Mouse (Mus musculus) mouse trophoblast stem cell (cell line): ENCODE data around the gene Gabpb2.
"Not testable (repeated sequence)": the region's sequence is repeated elsewhere in the genome, so short reads cannot be mapped to it uniquely, and the experiment has no call there.

ENCODE experiments used
- in situ Hi-C, 2 experiments: fragments of 300-500 bp; cut with MseI, MboI; formaldehyde crosslinking; loops; 2 replicates in 1 of 2; 3 replicates in 1 of 2; pipeline ENCODE4 v1.15.1; 2025

Gabpb2 gene

DNA sequence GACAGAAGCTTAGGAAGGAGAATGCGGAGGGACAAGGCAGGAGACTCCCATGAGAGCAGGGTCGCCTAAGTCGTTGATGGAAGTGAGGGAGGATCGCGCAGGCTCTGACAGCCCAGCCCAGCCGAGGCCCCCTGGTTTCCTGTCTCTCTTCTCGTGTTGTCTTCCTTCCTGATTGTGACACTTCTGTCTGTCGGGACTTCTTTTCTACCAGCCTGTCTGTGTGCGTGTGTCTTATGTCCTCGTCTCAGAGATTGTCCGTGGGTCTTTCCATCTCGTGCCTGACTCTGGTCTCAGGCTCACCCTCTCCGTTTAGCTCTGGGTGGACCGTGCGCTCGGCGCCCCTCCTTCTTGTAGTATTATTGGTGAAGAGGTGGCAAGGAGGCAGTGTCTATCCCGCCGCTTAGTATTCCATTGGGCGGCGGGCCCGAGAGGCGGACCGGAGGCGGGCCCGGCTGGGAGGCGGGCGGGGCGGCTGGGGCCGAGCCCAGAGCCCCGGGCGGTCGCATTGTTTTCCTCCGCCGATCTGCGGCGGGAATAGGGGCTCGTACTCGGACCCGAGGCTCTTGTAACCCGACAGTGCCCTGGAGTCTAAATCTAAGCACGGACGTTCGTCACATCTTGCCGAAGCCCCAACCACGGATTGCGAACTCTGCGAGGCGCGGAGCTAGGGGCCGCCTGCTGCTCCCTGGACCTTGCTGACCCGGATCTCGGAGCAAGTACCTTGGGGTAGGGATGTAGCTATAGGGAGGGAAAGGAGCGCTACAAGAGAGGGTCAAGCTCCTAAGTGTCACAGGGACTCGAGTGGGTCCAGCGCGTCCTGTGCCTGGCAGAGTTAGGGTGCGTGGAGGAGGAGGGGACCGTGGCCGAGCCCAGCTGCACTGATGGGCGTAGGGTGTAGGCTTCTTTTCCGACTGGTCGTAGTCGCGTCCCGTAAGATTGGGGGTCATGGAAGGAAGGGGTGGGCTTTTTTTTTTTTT is 57.4 kb downstream of the Gabpb2 start, which contains the start of gene Sema6c:
Gene Sema6c (plus strand): TSS at position 471 of the 977 bp plus-strand sequence.
- in situ Hi-C loops: no loop called here

DNA sequence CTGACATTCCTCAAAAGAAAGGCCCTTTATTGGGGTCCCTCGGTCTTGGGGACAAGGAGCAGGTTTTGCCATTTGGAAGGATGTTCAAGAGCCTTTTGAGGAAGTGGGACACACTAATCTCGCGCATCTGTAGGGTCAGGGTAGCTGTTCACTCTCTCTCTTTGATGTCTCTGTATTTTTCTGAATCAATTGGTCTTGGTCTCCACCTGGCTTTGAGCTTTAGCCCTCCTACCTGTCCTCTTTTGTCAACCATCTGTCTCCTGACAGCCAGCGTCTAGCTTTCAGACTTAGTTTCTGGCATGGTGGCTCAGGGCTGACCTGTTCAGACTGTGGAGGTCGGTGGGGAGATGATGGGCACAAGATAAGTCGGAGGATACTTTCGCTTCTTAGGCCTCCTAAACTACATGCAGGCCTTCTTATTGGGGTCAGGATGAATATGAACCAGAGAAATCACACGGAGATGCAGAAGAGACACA is 58.2 kb downstream of the Gabpb2 start:
- in situ Hi-C loops: no loop called here

- in situ Hi-C loops: no loop called here
Measured at GRCm38 (mm10) chr3:95153874-95154273, 63.8 kb downstream of the Gabpb2 start.

DNA sequence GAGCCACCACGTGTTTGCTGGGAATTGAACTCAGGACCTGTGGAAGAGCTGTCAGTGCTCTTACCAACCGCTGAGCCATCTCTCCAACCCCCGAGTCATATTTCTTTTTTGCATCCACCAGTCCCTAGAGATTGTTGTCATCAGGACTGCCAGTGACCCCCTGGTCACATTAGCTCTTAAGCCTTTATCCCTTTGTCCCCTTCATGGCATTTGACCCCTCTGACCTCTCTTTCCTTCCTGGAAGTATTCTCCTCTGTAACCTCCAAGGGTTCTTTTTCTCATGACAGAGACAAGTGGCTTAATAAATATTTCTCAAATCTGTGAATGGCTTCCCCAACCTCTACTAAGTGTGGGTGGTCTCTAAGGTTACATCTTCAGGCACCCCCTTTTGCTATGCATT is 69.8 kb downstream of the Gabpb2 start:
- in situ Hi-C loops: no loop called here

DNA sequence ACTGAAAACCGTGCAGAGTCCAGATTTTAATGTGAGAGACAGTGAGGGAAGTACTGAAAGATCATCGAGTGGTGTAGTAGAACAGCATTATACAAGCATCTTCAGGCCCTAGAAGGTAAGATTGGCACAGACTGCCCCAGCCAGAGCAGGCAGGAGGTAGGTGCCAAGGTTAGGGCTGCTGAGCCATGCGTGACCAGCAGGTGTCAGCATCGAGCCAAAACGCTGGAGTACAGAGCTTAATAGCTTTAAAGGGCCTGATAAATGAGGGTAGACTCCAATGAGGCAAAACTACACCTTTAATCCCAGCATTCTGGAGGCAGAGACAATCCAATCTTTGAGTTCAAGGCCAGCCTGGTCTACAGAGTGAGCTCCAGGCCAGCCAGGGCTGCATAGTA is 75.1 kb downstream of the Gabpb2 start:
- in situ Hi-C loops: no loop called here

DNA sequence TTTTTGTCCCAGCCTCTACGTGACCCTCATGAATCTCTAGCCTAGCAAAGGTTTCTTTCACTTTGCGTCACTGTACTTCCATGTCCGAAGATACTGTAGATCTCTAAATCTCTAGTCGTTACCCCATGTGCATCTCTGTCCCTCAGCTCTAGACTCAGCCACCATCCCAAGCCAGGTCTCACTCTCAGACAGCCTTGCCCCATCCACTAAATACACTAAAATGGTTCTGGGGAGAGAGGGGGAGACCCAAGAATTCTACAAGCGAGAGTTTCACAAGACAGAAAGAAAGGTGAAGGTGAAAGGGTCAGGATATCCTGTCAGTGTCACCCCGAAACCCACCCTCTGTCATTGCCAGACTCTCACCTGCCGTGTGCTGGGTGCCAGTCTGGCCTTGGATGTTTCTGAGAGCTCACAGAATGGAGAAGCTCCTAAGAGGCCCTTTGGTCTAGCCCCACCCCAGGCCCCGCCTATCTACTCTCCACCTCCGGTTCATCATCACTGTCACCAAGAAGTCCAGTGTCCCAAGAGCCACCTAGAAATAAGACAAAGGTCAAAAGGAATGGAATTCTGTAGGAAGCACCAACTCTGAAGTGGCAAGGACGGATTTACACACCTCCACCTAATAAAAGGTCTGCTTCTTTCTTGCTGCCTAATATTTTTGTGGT is 75.6 kb downstream of the Gabpb2 start, which contains the start of gene Tnfaip8l2:
Gene Tnfaip8l2 (minus strand): TSS at position 409 of the 665 bp plus-strand sequence.
- in situ Hi-C loops: no loop called here

DNA sequence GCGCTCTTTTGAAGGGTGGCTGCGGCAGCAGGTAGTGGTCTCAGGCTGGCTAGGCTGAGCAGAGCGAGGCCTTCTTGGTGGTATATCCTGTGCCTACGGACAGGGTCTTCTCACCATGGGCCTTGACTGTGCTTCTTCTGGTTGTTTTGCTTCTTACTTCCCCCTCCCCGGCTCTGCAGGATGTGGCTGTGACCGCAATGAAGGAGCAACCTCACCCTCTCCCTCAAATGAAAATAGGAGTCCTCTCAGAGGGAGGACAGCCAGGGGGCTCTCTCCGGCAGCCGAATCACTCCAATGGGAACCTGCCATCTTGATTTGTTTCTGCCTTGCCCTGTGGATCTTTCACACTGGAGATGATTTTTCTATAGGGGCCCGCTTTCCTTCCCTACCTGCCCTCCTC is 76.2 kb downstream of the Gabpb2 start:
- in situ Hi-C loops: no loop called here

DNA sequence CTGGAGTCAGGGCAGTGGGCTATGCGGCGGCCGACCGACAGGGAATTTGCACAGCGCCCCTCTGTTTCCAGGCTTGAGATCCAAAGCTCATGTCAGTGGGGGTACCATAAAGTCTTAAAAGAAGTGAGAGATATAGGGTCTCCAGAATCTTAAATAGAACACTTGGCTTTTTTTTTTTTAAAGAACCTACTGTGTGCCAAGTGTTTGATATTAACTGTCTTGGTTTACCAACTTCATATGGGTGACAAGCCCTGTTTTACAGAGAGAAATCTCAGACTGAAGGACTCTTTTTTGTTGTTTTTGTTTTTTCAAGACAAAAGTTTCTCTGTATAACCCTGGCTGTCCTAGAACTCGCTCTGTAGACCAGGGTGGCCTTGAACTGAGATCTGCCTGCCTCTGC is 76.9 kb downstream of the Gabpb2 start:
- in situ Hi-C loops: no loop called here

DNA sequence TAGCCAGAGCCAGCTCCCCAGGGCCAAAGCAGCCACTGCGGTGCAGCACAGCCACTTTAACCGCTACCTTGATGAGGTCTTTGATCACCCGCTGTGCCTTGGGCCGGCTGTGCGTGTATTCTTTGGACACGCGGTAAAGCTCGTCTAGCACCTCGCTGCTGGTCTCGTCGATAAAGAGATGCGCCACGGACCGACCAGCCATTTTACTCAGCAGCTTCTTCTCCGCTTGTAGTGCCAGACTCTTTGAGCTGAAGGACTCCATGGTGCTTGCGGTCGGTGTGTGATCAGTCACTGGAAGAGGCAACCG is 77.5 kb downstream of the Gabpb2 start:
- in situ Hi-C loops: no loop called here

GRCm38 (mm10) chr3:95139586-95140288 is 78.0 kb downstream of the Gabpb2 start:
- in situ Hi-C loops: no loop called here

GRCm38 (mm10) chr3:95136336-95136735 is 81.4 kb downstream of the Gabpb2 start:
- in situ Hi-C loops: no loop called here

- in situ Hi-C loops: no loop called here
Measured at GRCm38 (mm10) chr3:95135433-95136052, 82.2 kb downstream of the Gabpb2 start.

- in situ Hi-C loops: no loop called here
Measured at GRCm38 (mm10) chr3:95135023-95135422, 82.7 kb downstream of the Gabpb2 start.

- in situ Hi-C loops: not testable (repeated sequence)
Measured at GRCm38 (mm10) chr3:95134133-95134532, 83.6 kb downstream of the Gabpb2 start.

DNA sequence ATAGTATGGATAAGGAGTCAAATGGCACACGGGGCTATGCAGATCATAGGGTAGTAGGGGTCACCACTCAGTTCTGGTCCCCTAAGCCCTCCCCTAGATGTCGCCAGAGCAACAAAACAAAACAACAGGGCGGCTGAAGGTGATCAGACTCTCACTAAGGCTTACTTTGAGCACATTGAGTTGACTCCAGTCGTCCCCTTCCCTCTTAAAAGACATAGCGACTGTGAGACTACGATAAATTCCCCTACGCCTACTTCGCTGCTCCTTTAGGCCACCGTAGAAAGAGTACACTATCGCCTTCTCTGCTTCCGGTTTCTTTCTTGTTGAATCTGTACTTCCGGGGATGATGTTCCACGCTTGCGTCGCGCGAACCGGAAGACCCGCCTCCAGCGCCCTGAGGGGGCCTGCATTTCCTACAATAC is 84.0 kb downstream of the Gabpb2 start, which contains the start of the genes Scnm1 and Lysmd1:
Gene Scnm1 (minus strand): TSS at position 332 of the 422 bp plus-strand sequence.
Gene Lysmd1 (plus strand): TSS at position 409 of the 422 bp plus-strand sequence.
- in situ Hi-C loops: no loop called here

- in situ Hi-C loops: no loop called here
Measured at GRCm38 (mm10) chr3:95133176-95133575, 84.5 kb downstream of the Gabpb2 start.

- in situ Hi-C loops: not testable (repeated sequence)
Measured at GRCm38 (mm10) chr3:95132389-95132788, 85.3 kb downstream of the Gabpb2 start.
